Comparison of ENCODE assay signal across 25 mouse cellular contexts in genomic region chr10:14816970-14817369, GRCm38 (mm10).
A peak's percentile ranks its signal among the peaks of the same experiment; 100 is the strongest.
DNase-seq lines count a peak whose midpoint lies in the region; ATAC-seq and TF ChIP-seq lines count a peak whose summit lies in the region.
"Had no signal": no experiment of that assay in that cellular context is flagged by ENCODE, and none has a peak within 500 bp of the region (broad histone marks: within the 10 kb centered on the region; RNA-seq: fewer than 3 reads in every experiment).

No protein-coding gene starts in this region.

- H3K9ac ChIP-seq in kidney, postnatal 0 days (ENCODE audit: low read depth, low read length) = no peak overlapping the region
- no peak overlapping the region for H3K9ac ChIP-seq in kidney, embryonic 15.5 days

- no peaks in the 10 kb centered on the region for H3K4me1 ChIP-seq in kidney, postnatal 0 days (replicated peaks; ENCODE audit: insufficient read depth, low read length)
- H3K4me1 ChIP-seq in kidney, embryonic 15.5 days = no peaks in the 10 kb centered on the region

- H3K4me3 ChIP-seq in kidney, postnatal 0 days (replicated peaks; ENCODE audit: low read depth, low read length) = no peak overlapping the region
- no peak overlapping the region for H3K4me3 ChIP-seq in kidney, embryonic 15.5 days (replicated peaks)

- no peaks in the 10 kb centered on the region for H3K9me3 ChIP-seq in kidney, postnatal 0 days (replicated peaks; ENCODE audit: low read length)
- H3K9me3 ChIP-seq in kidney, embryonic 15.5 days (replicated peaks) = no peaks in the 10 kb centered on the region
- H3K9me3 ChIP-seq: G1E had no signal

- H3K27me3 ChIP-seq in kidney, postnatal 0 days (ENCODE audit: insufficient read depth, low read length) = no peaks in the 10 kb centered on the region
- no peaks in the 10 kb centered on the region for H3K27me3 ChIP-seq in kidney, embryonic 15.5 days
- peaks cover 10% of the 10 kb centered on the region for H3K27me3 ChIP-seq in Patski
- H3K27me3 ChIP-seq: CH12.LX had no signal

- no peak for TF ChIP-seq POLR2A in brain, embryonic 14.5 days (IDR thresholded peaks at IDR 0.05; ENCODE audit: borderline replicate concordance, extremely low read depth, insufficient read depth, insufficient read length, poor library complexity, severe bottlenecking)

- intact Hi-C loops in heart, postnatal 14 days (cut with DNase I) = no loop called here
- intact Hi-C loops in heart, postnatal 10 days (cut with DNase I) = no loop called here

- CTCF ChIA-PET in Patski (lab: Charles Lee) = no interaction called here

- no peak overlapping the region for H3K4me2 ChIP-seq in kidney, postnatal 0 days (ENCODE audit: low read length)
- H3K4me2 ChIP-seq in kidney, embryonic 15.5 days = no peak overlapping the region

- POLR2A ChIA-PET in Patski (lab: Charles Lee) = interaction anchor here (1.1 kb wide), 1 partner anchor 225 kb away, joined by 4 read pairs; no protein-coding TSS in a partner anchor

- DNase-seq in kidney, postnatal 0 days (ENCODE audit: low spot score) = peak; percentile 1
- DNase-seq in Patski (ENCODE audit: low read depth, low spot score) = peak; percentile 50
- peak; percentile 33 for DNase-seq in brain, adult 2 months (ENCODE audit: low read depth, low spot score)
- DNase-seq in brain, embryonic 14.5 days (ENCODE audit: low read depth) = peak; percentile 3
- no peak for DNase-seq in heart, postnatal 14 days
- DNase-seq in heart, postnatal 10 days = no peak
- DNase-seq in MN1 (ENCODE audit: low spot score) = no peak
- DNase-seq: adrenal gland, adult 2 months; adrenal gland, adult 8-10 months; adrenal gland, postnatal 10 days; adrenal gland, postnatal 14 days; adrenal gland, postnatal 25 days; adrenal gland, postnatal 36 days; B cell, adult 2 months; cerebellum, adult 11 months; cerebellum, adult 11-12 months; cerebellum, adult 18-20 months; cerebellum, adult 2 months; cerebellum, adult 8-10 months; cerebellum, adult 9-10 months had no signal

- no peaks in the 10 kb centered on the region for H3K36me3 ChIP-seq in kidney, postnatal 0 days (ENCODE audit: insufficient read depth, low read length)
- H3K36me3 ChIP-seq in kidney, embryonic 15.5 days = no peaks in the 10 kb centered on the region
- H3K36me3 ChIP-seq: G1E had no signal

- no peak for TF ChIP-seq CTCF in kidney, postnatal 0 days (IDR thresholded peaks at IDR 0.05; ENCODE audit: low read depth)
- TF ChIP-seq CTCF in Patski (IDR thresholded peaks at IDR 0.05) = no peak
- TF ChIP-seq CTCF in brain, embryonic 14.5 days (IDR thresholded peaks at IDR 0.05; ENCODE audit: borderline replicate concordance, extremely low read depth, insufficient read depth, insufficient read length) = no peak

- no peak overlapping the region for H3K27ac ChIP-seq in kidney, postnatal 0 days
- H3K27ac ChIP-seq in kidney, embryonic 15.5 days = no peak overlapping the region

- no peak for ATAC-seq in kidney, postnatal 0 days (replicated peaks; ENCODE audit: low FRiP score, low read depth)
- ATAC-seq in kidney, embryonic 15.5 days (replicated peaks; ENCODE audit: low FRiP score) = no peak
- peak; percentile 79 for ATAC-seq in Patski
- ATAC-seq: activated CD4-positive, CD25-positive, alpha-beta regulatory T cell, adult 4 months; CD4-positive, CD25-positive, alpha-beta regulatory T cell, adult 4 months had no signal

- in situ Hi-C loops in Patski (cut with MboI; ENCODE audit: low pct_unique_long_range_greater_than_20kb) = no loop called here

- WGBS in kidney, postnatal 0 days = 51% methylated on average over 4 of the region's 4 CpGs
- WGBS in kidney, embryonic 15.5 days = 51% methylated on average over 4 of the region's 4 CpGs

Comparison
In these comparisons a context has a peak if more than half of its experiments do, and no peak if none do; other contexts are left out.
1. DNase-seq: peak in kidney, postnatal 0 days (single experiment), Patski (single experiment), brain, adult 2 months (single experiment) and brain, embryonic 14.5 days (single experiment); none in heart, postnatal 14 days (0 of 2), heart, postnatal 10 days (0 of 2) and MN1 (single experiment).